Mouse (Mus musculus) lung, postnatal 0 days (tissue): Measurements from ENCODE around the gene Togaram2. TPM values are rescaled to one million over a fixed set of nuclear protein-coding genes. Genes with fewer than 3 reads are reported as not detected.

Experiments
- ATAC-seq: fragments of 200-750 bp; cut with Nextera tagmentation; 2 replicates; pipeline ENCODE4 v1.8.0; 2017; ENCODE audit warnings: moderate library complexity
- DNase-seq: peaks from one replicate; pipeline ENCODE4 v3.0.0-alpha.2; 2016; ENCODE audit warnings: low spot score
- H3K27ac ChIP-seq: fragments of 300-500 bp; sonication (generic); 2 replicates; pipeline ENCODE4 v1.5.1; 2014; ENCODE audit warnings: antibody characterized with exemption, mild to moderate bottlenecking, low read length, mixed read lengths
- H3K27me3 ChIP-seq: fragments of 300-500 bp; sonication (generic); replicated peaks from 2 replicates; pipeline ENCODE4 v1.6.1; 2014; ENCODE audit warnings: low read length, mixed read lengths; ENCODE audit not compliant: insufficient read depth
- H3K36me3 ChIP-seq: fragments of 300-500 bp; sonication (generic); 2 replicates; pipeline ENCODE4 v1.6.1; 2014; ENCODE audit warnings: low read length, mixed read lengths; ENCODE audit not compliant: insufficient read depth
- H3K4me1 ChIP-seq: fragments of 300-500 bp; sonication (generic); 2 replicates; pipeline ENCODE4 v1.6.1; 2014; ENCODE audit warnings: antibody characterized with exemption, low read depth, low read length, mixed read lengths; ENCODE audit not compliant: insufficient read depth
- H3K4me2 ChIP-seq: fragments of 300-500 bp; sonication (generic); replicated peaks from 2 replicates; pipeline ENCODE4 v1.6.1; 2014; ENCODE audit warnings: low read depth, mild to moderate bottlenecking, low read length, moderate library complexity, mixed read lengths
- H3K4me3 ChIP-seq: fragments of 300-500 bp; sonication (generic); 2 replicates; pipeline ENCODE4 v1.5.1; 2014; ENCODE audit warnings: low read depth, low read length
- H3K9ac ChIP-seq: fragments of 300-500 bp; sonication (generic); replicated peaks from 2 replicates; pipeline ENCODE4 v1.6.1; 2014; ENCODE audit warnings: low read depth, mild to moderate bottlenecking
- H3K9me3 ChIP-seq: fragments of 300-500 bp; sonication (generic); 2 replicates; pipeline ENCODE4 v1.6.1; 2016; ENCODE audit warnings: low read length, mixed read lengths
- CTCF ChIP-seq: IDR thresholded peaks from 2 replicates; pipeline ENCODE4 v1.5.1; 2016; ENCODE audit warnings: antibody characterized with exemption, mild to moderate bottlenecking
- EP300 ChIP-seq: IDR thresholded peaks from 2 replicates; pipeline ENCODE4 v1.6.1; 2016; ENCODE audit warnings: antibody characterized with exemption, mild to moderate bottlenecking, control low read depth
- WGBS: fragments of 180-500 bp; shearing (Covaris S2); extraction: QIAGEN DNeasy Blood & Tissue Kit; methylation state at CpG from one replicate; pipeline ENCODE4 v1.1.7; 2014; 5-methylcytosine and 5-hydroxymethylcytosine counted together
- polyA plus RNA-seq: library from polyadenylated mRNA; unstranded; fragments of >200 nt; fragmentation: Nextera tagmentation; extraction: Ambion mirVana; gene quantifications from 2 replicates; pipeline ENCODE4 v1.2.1, GENCODE M21; 2015

Togaram2 gene
- polyA plus RNA-seq, 1 experiment from 2014 or later = 6.3 TPM

DNA sequence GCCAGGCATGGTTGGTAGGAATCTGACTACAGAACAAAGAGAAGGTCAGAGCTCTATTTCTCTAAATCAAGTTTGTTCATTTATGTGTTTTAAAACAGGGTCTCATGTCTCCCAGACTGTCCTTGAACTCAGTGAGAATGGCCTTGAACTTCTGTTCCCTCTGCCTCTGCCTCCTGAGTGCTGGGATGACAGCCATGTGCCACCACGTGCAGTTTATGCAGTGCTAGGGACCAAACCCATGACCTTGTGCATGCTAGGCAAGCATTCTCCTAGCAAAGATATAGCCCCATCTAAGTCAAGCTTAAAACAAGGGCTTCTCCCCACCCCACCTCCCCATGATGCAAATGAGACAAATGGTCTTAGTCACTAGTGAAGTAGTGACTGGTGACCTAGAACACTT is 32.1 kb downstream of the Togaram2 start:
- H3K27me3 ChIP-seq = no peaks in the 10 kb centered on the region
- no peak overlapping the region for H3K4me2 ChIP-seq
- no peak overlapping the region for H3K4me3 ChIP-seq
- no peak overlapping the region for H3K27ac ChIP-seq
- H3K9ac ChIP-seq = no peak overlapping the region
- no peaks in the 10 kb centered on the region for H3K36me3 ChIP-seq
- DNase-seq (no peak), ATAC-seq (no peak)
- no peaks in the 10 kb centered on the region for H3K9me3 ChIP-seq
- H3K4me1 ChIP-seq = no peaks in the 10 kb centered on the region
- 54% methylated on average over 1 of the region's 1 CpGs for WGBS
- TF ChIP-seq CTCF (no peak), EP300 (no peak)

DNA sequence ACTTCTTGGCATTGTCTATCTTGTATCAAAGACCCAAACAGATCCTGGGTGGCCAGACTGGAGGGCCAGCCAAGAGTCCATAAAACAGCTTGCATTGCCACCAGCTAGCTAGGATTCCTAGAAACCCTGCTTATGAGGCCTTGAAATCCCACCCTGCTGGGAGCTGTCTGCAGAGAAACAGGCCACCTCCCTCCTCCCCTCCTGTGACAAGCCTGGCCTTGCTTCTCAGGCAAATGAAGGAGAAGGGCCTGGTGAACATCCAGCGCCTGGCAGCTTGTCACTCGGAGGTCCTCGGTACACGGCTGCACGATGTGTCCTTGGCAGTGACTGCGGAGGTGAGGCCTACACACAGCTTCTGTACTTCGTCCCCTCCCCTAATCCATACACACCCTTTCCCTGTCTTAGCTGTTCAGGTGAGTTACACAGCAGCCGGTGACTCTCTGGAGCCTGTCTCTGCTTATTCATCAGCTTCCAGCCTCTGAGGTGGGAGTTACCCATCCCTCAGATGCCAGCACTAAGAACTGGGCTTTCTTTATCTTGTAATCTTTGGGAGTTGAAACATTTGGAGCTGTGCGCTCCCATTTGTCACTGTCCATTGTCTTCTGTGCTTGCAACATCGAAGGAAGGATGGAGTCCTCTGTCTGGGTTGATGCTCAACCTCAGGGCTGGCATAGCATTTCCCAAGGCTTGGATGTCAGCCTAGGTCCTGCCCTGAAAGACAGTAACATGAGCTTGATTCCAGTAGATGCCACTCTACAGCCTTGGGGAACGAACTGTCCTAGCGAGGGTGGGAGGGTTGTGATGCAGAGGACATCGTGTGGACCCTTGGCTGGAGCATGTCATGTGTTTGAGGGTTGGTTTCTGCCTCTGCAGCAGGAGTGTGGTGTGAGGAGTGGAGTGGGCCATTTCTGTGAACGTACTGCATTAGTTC is 32.8 kb downstream of the Togaram2 start:
- H3K27ac ChIP-seq = no peak overlapping the region
- H3K27me3 ChIP-seq = no peaks in the 10 kb centered on the region
- H3K9me3 ChIP-seq = no peaks in the 10 kb centered on the region
- H3K36me3 ChIP-seq = no peaks in the 10 kb centered on the region
- WGBS = 78% methylated on average over 13 of the region's 14 CpGs
- H3K4me2 ChIP-seq = no peak overlapping the region
- H3K4me3 ChIP-seq = no peak overlapping the region
- ATAC-seq (peak; percentile 55), DNase-seq (peak; percentile 30)
- H3K9ac ChIP-seq = no peak overlapping the region
- no peaks in the 10 kb centered on the region for H3K4me1 ChIP-seq
- TF ChIP-seq CTCF (no peak), EP300 (no peak)

DNA sequence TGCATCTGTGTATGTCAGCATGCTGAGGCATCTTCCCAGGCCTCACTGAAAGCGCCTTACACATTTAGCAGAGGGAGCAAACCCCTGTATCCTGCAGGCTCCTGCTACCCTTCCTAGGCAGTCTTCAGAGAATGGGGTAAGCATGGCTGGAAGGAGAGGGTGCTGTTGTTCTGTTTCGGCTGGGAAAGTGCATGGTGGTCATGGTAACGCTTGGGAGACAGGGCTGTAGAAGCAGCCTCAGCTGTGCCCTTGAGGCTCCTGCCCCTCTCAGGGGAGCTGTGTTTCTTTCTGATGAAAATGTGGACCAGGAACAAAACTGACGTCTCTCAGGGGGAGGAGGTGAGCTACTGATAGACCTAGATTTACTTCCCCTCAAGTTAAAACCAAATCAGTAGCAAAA is 34.7 kb downstream of the Togaram2 start:
- no peak overlapping the region for H3K27ac ChIP-seq
- DNase-seq (no peak), ATAC-seq (no peak)
- no peaks in the 10 kb centered on the region for H3K36me3 ChIP-seq
- TF ChIP-seq CTCF (no peak), EP300 (no peak)
- H3K4me1 ChIP-seq = no peaks in the 10 kb centered on the region
- H3K27me3 ChIP-seq = no peaks in the 10 kb centered on the region
- H3K4me2 ChIP-seq = no peak overlapping the region
- no peak overlapping the region for H3K4me3 ChIP-seq
- 58% methylated on average over 4 of the region's 4 CpGs for WGBS
- no peaks in the 10 kb centered on the region for H3K9me3 ChIP-seq
- no peak overlapping the region for H3K9ac ChIP-seq

DNA sequence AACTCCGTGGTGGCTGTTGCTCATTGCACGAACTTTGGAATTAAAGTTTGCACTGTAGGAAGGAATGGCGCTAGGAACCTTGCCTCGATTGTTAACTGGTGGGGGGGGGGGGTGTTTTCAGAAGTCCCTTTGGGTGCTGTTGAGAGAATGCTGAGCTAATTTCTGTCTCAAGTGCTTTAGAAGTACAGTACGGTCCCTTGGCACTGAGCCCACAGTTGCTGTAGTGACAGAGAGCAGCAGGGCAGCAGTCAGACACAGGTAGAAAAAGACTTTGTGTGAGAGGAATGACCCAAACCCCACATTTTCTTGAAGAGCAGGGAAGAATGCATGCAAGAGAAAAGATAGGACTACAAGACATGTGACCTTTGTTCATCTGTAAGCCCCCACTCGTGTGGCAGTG is 39.2 kb downstream of the Togaram2 start:
- DNase-seq = peak; percentile 75
- 54% methylated on average over 6 of the region's 6 CpGs for WGBS
- no peak overlapping the region for H3K27ac ChIP-seq
- TF ChIP-seq CTCF (no peak), EP300 (no peak)
- H3K4me3 ChIP-seq = no peak overlapping the region
- peak; percentile 62; the same call in 1 of the 2 replicates for ATAC-seq
- H3K9me3 ChIP-seq = no peaks in the 10 kb centered on the region
- no peaks in the 10 kb centered on the region for H3K4me1 ChIP-seq
- no peaks in the 10 kb centered on the region for H3K36me3 ChIP-seq
- H3K9ac ChIP-seq = no peak overlapping the region
- no peaks in the 10 kb centered on the region for H3K27me3 ChIP-seq
- H3K4me2 ChIP-seq = no peak overlapping the region

DNA sequence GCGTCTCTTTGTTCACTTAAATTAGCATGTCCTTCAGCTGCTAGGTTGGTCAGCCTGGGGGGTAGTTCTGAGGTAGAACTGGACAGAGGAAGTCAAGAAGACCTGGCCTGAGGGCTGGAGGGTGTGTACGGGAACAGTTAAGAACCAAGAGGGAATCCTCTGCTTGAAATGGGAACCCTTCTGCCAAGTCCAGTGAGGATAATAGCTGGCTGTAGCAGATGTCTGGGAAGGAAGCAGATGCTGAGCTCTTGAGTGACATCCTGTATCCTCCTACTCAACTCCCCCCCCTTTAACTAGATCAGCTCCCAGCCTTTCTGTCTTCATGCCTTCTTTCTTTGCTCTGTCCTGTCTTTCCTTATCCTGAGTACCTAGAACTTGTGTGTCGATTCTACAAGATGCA is 42.0 kb downstream of the Togaram2 start:
- H3K4me1 ChIP-seq = no peaks in the 10 kb centered on the region
- H3K36me3 ChIP-seq = no peaks in the 10 kb centered on the region
- TF ChIP-seq CTCF (no peak), EP300 (no peak)
- no peak overlapping the region for H3K4me2 ChIP-seq
- ATAC-seq = no peak
- no peaks in the 10 kb centered on the region for H3K27me3 ChIP-seq
- no peak for DNase-seq
- H3K27ac ChIP-seq = no peak overlapping the region
- no peaks in the 10 kb centered on the region for H3K9me3 ChIP-seq
- H3K4me3 ChIP-seq = no peak overlapping the region
- H3K9ac ChIP-seq = no peak overlapping the region
- WGBS = 81% methylated on average over 3 of the region's 3 CpGs

DNA sequence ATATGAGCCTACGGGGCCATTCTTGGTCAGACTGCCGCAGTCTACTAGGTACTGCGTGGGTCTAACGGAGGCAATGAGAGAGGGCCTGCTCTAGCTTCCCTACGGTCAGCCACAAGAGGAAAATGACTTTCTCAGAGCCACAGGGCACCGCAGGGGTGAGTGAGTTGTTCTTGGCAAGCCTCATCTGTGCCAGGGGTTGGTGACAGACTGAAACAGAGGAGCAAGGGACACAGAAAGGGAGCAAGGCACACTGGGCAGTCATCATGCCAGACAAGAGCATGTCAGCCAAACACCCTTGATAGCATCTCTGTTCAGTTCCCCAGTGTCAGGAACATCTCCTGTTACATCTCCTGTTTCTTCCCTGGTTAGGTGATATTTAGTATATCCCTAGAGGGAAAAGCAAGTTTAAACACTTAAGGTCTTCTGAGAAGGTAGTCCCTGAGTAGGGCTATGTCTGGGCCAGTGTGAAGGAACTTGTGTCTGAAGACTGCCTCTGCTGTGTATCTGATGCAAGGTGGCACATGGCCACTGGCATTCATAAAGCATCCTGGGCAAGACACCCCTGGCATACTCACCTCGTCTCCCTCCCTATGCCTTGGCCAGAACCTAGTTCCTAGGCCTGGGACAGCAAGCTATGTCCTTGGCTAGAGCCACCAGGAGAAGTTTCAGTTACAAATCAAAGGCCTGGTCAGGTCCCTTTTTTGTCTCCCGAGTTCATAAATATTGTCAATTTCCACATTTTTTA is 45.0 kb downstream of the Togaram2 start:
- Histone ChIP-seq H3K27me3 (no peaks in the 10 kb centered on the region), H3K4me3 (no peak overlapping the region), H3K9me3 (no peaks in the 10 kb centered on the region), H3K4me1 (no peaks in the 10 kb centered on the region), H3K27ac (no peak overlapping the region), H3K36me3 (no peaks in the 10 kb centered on the region), H3K4me2 (no peak overlapping the region), H3K9ac (no peak overlapping the region)
- DNase-seq (no peak), ATAC-seq (no peak)
- WGBS = 87% methylated on average over 8 of the region's 8 CpGs
- TF ChIP-seq CTCF = no peak
- no peak for TF ChIP-seq EP300
